Mouse (Mus musculus) gastrocnemius, postnatal 25 days (tissue): ENCODE results near the gene Igfbp4. TPM values are rescaled to one million over a fixed set of nuclear protein-coding genes. Genes with fewer than 3 reads are reported as not detected.

Experiments used
- DNase-seq: peaks from one replicate; pipeline ENCODE4 v3.0.0; 2022
- long read RNA-seq, 2 experiments: library from polyadenylated mRNA; stranded (forward); transcript quantifications; one replicate each; pipeline ENCODE4 v2.0.0; 2021
- total RNA-seq, 2 experiments: library from RNA; stranded (reverse); gene quantifications; 1 replicate in 1 of 2; 2 replicates in 1 of 2; pipeline ENCODE4 v1.2.3; 2021

Gene Igfbp4
- total RNA-seq: 10 to 100 TPM; 38.6 to 49.1 TPM
- long read RNA-seq, experiment 1, transcript Igfbp4-201 (4 exons, 3,831 nt): major isoform, 13 of 42 reads
- long read RNA-seq, experiment 1, partial matches to known transcripts: 5 of 42 reads
- long read RNA-seq, experiment 1, other reads (novel, unspliced or antisense): 23 of 42 reads
- long read RNA-seq, experiment 2, transcript Igfbp4-201 (4 exons, 3,831 nt): major isoform, 18 of 38 reads
- long read RNA-seq, experiment 2, partial matches to known transcripts: 6 of 38 reads
- long read RNA-seq, experiment 2, other reads (novel, unspliced or antisense): 14 of 38 reads

GRCm38 (mm10) chr11:99041051-99041729 lies at the start of gene Igfbp4:
Gene Igfbp4 (plus strand): TSS chr11:99041244.
- DNase-seq: peak; percentile 80

GRCm38 (mm10) chr11:98995987-98996386 lies 45.1 kb upstream of the Igfbp4 start:
- no peak for DNase-seq

- DNase-seq: no peak
Measured at GRCm38 (mm10) chr11:98997659-98998058, 43.4 kb upstream of the Igfbp4 start.

GRCm38 (mm10) chr11:98998776-98999175 lies 42.3 kb upstream of the Igfbp4 start:
- DNase-seq: no peak

GRCm38 (mm10) chr11:98999243-98999642 lies 41.8 kb upstream of the Igfbp4 start:
- DNase-seq: no peak

GRCm38 (mm10) chr11:99006788-99007187 lies 34.3 kb upstream of the Igfbp4 start:
- DNase-seq: no peak

GRCm38 (mm10) chr11:99010124-99010523 lies 30.9 kb upstream of the Igfbp4 start:
- no peak for DNase-seq

GRCm38 (mm10) chr11:99010706-99011105 lies 30.3 kb upstream of the Igfbp4 start:
- no peak for DNase-seq

GRCm38 (mm10) chr11:99013856-99014255 lies 27.2 kb upstream of the Igfbp4 start:
- DNase-seq: no peak

- no peak for DNase-seq
Measured at GRCm38 (mm10) chr11:99019844-99020243, 21.2 kb upstream of the Igfbp4 start.

- no peak for DNase-seq
Measured at GRCm38 (mm10) chr11:99022384-99022933, 18.6 kb upstream of the Igfbp4 start.

- DNase-seq: no peak
Measured at GRCm38 (mm10) chr11:99023094-99023493, 17.9 kb upstream of the Igfbp4 start.

- DNase-seq: peak; percentile 88
Measured at GRCm38 (mm10) chr11:99023500-99024467, 17.3 kb upstream of the Igfbp4 start, which contains the start of gene Top2a. Gene Top2a (minus strand): TSS chr11:99024189.

GRCm38 (mm10) chr11:99024468-99025134 lies 16.4 kb upstream of the Igfbp4 start:
- no peak for DNase-seq

- no peak for DNase-seq
Measured at GRCm38 (mm10) chr11:99025878-99026277, 15.2 kb upstream of the Igfbp4 start.

- no peak for DNase-seq
Measured at GRCm38 (mm10) chr11:99026899-99027440, 14.1 kb upstream of the Igfbp4 start.

GRCm38 (mm10) chr11:99035350-99035749 lies 5.7 kb upstream of the Igfbp4 start:
- DNase-seq: no peak

GRCm38 (mm10) chr11:99036254-99036653 lies 4.8 kb upstream of the Igfbp4 start:
- no peak for DNase-seq

- peak; percentile 68 for DNase-seq
Measured at GRCm38 (mm10) chr11:99039782-99040181, 1.3 kb upstream of the Igfbp4 start.

GRCm38 (mm10) chr11:99040346-99040974 lies 584 bp upstream of the Igfbp4 start:
- no peak for DNase-seq
